Mouse (Mus musculus) spleen, postnatal 10 days (tissue): ENCODE measurements around the gene Rab25.

ENCODE experiments used
- DNase-seq, 2 experiments: peaks; one replicate each; pipeline ENCODE4 v3.0.0; 2021 to 2022; ENCODE audit warnings: low spot score in 2 of 2

Gene Rab25

GRCm38 (mm10) chr3:88503881-88504746 is 44.0 kb downstream of the Rab25 start:
- DNase-seq: no peak

GRCm38 (mm10) chr3:88503505-88503863 is 44.6 kb downstream of the Rab25 start:
- no peak for DNase-seq

- DNase-seq: peak; percentile 82 to 86
Measured at GRCm38 (mm10) chr3:88502641-88503504, 45.2 kb downstream of the Rab25 start.

GRCm38 (mm10) chr3:88502031-88502571 is 46.0 kb downstream of the Rab25 start:
- DNase-seq: peak; percentile 53 to 58

- no peak for DNase-seq
Measured at GRCm38 (mm10) chr3:88501366-88502030, 46.6 kb downstream of the Rab25 start.

- no peak for DNase-seq
Measured at GRCm38 (mm10) chr3:88500655-88501365, 47.3 kb downstream of the Rab25 start.

- no peak for DNase-seq
Measured at GRCm38 (mm10) chr3:88500087-88500486, 48.0 kb downstream of the Rab25 start.

GRCm38 (mm10) chr3:88499580-88499979 is 48.5 kb downstream of the Rab25 start:
- no peak for DNase-seq

GRCm38 (mm10) chr3:88495741-88496415 is 52.2 kb downstream of the Rab25 start:
- DNase-seq: no peak

- DNase-seq: peak; percentile 59 to 69
Measured at GRCm38 (mm10) chr3:88494836-88495628, 53.1 kb downstream of the Rab25 start.

GRCm38 (mm10) chr3:88493706-88494582 is 54.2 kb downstream of the Rab25 start:
- peak in 1 of 2 experiments; percentile 55 for DNase-seq
